Mouse (Mus musculus) bone marrow, adult 2 months (tissue): ENCODE measurements around the gene Rab40c.

Source experiments
- CTCF ChIP-seq: fragments of 200-500 bp; IDR thresholded peaks from 2 replicates; pipeline ENCODE4 v1.5.1; 2011; ENCODE audit warnings: low read length, control low read depth; ENCODE audit not compliant: control insufficient read depth, insufficient read depth
- POLR2A ChIP-seq: fragments of 200-500 bp; IDR thresholded peaks from 2 replicates; pipeline ENCODE4 v1.6.1; 2011; ENCODE audit warnings: low read depth, mild to moderate bottlenecking, control low read depth, low read length, borderline replicate concordance; ENCODE audit not compliant: control insufficient read depth

DNA sequence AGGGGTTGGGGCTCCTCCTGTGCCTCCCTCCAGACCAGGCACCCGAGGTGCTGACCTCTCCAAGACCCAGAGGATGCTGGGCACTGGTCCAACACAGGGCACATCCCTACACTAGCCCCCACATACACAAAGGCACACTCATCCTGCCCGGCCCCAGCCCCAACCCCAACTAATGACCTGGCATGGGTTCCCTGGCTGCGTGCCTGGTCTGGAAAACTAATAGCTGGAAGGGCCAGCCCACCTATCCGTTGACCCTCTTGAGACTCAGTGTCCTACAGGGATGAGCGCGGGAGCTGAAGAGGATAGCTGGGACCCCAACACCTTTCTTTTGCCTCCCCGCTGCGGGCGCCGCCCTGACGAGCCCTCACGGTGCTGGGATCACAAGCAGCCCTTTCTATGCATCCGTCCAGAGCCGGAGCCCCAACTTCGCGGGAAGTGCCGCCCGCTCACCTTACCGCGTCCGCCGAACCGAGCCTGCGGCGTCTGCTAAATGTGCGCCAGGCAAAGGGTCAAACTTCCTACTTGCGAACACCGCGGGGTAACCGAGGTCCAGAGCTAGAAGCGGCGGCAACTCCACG lies 31.8 kb upstream of the Rab40c start:
- TF ChIP-seq CTCF: no peak
- no peak for TF ChIP-seq POLR2A
